Mouse (Mus musculus) heart, postnatal 25 days (tissue): ENCODE measurements around the gene Sirt4. TPM values are rescaled to one million over a fixed set of nuclear protein-coding genes. Genes with fewer than 3 reads are reported as not detected.
"Not testable (repeated sequence)": the region's sequence is repeated elsewhere in the genome, so short reads cannot be mapped to it uniquely, and the experiment has no call there.

Source experiments
- DNase-seq: peaks from one replicate; pipeline ENCODE4 v3.0.0; 2022; ENCODE audit warnings: low spot score
- intact Hi-C: fragments of 180-260 bp; cut with DNase I; formaldehyde crosslinking; loops from one replicate; pipeline ENCODE4 v1.15.1; 2025
- total RNA-seq, 2 experiments: library from RNA; stranded (reverse); gene quantifications; 2 replicates each; pipeline ENCODE4 v1.2.3; 2021

Sirt4 gene
- total RNA-seq, 2 experiments from 2014 or later: 16.8 to 18.5 TPM

DNA sequence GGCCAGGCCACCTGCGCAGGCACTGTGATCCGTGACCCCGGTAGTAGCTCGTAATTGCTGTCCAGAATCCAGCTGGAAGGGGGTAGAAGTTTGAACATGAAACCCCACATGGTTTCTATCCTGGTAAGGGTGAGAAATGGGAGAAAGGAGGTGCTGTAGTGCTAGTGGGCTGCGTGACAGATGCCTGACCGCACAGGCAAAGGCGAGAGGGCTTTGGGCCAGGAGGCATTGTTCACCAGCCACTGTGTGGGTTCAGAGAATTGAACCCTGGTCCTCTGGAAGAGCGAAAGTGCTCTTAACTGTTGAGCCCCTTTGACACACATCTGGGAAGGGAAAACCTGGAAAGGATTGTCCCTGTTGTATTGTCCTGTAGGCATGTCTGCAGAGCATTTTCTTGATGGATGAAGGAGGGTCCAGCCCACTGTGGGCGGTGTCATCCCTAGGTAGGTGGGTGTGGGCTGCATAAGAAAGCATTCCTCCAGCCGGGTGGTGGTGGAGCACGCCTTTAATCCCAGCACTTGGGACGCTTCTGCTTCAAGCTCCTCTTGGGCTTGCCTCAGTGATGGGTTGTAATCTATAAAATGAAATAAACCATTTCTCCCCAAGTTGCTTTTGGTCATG is 8.3 kb downstream of the Sirt4 start:
- intact Hi-C loops: no loop called here

DNA sequence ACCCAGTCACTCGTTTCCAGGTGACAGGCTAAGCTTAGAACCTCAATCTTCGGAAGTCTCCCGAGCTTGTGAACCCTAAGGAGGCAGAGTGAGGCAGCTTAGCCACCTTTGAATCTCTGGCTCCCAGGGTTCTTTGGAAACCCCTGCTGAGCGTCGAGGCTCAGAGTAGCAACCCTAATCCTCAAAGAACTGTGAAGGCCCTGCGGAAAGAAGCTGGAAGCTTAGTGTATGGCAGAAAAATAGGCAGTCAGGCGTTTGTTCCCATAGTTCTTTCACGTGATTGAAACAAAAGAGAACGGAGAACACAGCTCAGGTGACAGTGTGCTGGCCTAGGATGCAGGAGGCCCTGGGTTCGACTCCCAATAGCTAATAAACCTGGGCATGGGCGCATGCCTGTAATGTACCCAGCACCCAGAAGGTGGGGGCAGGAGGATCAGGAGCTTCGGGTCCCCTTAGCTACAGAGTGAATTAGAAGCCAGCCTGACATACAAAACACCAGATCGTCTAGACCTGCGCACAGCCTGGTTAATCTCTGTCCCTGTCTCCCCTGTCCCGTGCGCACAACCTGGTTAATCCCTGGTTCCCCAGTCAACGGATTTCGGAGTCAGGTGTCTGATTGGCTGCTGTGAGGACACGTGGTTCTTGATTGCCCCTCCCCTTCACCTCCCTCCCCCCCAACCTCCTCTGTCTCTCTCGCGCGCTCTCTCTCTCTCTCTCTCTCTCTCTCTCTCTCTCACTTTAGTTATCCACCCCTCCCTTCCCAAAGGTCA is 9.0 kb downstream of the Sirt4 start:
- DNase-seq: no peak
- intact Hi-C loops: no loop called here

More for the DNA sequence above, 8.3 kb downstream of the Sirt4 start:
- DNase-seq: no peak

DNA sequence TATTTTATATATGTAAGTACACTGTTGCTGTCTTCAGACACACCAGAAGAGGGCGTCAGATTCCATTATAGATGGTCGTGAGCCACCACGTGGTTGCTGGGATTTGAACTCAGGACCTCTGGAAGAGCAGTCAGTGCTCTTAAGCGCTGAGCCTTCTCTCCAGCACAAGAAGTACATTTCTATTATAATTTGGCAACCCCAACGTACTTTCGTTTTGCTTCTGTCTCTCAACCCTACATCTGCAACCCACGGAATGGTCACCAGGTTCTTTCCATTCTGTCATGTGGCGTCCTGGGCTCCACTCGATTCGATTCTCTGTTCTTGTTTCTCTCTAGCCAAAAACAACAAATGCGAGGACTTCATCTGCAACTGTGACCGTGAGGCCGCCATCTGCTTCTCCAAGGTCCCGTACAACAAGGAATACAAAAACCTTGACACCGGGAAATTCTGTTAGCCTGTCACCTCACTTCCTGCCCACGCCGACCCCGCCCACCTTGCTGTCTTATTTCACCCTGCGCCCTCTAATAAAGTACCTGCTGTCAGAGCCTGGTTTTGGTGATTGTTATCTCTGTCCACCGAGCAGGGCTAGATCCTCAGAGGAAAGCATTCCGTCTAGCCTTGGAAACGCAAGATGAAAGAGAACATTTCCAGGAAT is 10.2 kb downstream of the Sirt4 start:
- no peak for DNase-seq
- intact Hi-C loops: no loop called here

DNA sequence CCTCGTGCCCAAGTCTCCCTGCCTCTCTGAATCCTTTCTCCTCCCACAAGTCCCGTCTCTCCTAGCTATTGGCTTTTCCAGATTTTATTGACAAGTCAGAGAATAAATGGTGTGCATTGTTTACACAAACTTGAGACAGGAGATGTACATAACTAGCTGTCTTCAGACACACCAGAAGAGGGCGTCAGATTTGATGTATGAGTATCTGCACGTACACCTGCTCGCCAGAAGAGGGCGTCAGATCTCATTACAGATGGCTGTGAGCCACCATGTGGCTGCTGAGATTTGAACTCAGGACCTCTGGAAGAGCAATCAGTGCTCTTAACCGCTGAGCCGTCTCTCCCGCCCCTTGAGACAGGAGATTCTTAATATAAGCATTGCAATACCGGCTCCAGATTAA is 11.3 kb downstream of the Sirt4 start:
- DNase-seq: no peak
- intact Hi-C loops: no loop called here

DNA sequence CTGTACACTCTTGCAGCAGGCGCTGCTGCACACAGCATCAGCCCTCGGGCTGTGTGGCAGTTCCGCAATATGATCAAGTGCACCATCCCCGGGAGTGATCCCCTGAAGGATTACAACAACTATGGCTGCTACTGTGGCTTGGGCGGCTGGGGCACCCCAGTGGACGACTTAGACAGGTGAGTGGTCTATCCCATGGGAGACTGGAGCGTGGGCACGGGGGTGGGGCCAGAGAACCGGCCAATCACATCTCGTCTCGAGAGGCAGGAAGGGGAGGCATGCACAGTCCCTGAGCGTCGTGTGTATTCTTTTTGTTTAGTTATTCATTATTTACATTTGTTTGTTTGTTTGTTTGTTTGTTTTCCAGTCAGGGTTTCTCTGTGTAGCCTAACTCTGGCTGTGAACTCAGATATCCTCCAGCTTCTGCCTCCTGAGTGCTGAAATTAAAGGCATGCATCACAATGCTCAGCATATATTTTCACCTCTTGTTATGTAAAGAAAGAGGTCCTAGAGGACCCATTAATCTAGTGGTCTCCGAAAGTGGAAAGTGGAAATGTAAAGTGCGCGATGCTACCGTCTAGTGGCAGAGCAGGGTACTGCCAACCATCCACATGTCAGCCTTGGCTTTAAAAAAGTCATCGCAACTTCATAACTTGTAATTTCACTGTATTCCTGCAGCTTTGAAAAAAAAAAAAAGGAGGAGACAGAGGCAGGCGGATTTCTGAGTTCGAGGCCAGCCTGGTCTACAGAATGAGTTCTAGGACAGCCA is 13.6 kb downstream of the Sirt4 start:
- intact Hi-C loops: no loop called here
- DNase-seq: no peak

DNA sequence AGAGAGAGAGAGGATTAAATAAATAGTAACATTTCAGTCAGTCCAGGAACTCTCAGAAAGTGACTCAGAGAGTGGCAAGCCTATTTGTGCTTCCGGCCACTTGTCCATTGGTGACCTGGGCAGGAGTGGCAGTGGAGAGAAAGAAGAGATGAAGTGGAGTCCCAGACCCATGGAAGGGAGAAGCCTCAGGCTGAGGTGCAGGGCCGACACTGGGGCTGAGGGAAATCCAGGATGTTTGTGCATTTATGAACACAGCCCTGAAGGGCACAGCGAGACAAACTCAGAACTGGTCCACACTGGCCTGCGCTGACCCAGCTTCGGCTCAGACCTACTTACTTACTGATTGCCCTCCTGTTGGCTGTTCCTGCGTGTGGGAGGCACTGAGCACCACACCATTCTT is 14.7 kb downstream of the Sirt4 start:
- no peak for DNase-seq
- intact Hi-C loops: no loop called here

DNA sequence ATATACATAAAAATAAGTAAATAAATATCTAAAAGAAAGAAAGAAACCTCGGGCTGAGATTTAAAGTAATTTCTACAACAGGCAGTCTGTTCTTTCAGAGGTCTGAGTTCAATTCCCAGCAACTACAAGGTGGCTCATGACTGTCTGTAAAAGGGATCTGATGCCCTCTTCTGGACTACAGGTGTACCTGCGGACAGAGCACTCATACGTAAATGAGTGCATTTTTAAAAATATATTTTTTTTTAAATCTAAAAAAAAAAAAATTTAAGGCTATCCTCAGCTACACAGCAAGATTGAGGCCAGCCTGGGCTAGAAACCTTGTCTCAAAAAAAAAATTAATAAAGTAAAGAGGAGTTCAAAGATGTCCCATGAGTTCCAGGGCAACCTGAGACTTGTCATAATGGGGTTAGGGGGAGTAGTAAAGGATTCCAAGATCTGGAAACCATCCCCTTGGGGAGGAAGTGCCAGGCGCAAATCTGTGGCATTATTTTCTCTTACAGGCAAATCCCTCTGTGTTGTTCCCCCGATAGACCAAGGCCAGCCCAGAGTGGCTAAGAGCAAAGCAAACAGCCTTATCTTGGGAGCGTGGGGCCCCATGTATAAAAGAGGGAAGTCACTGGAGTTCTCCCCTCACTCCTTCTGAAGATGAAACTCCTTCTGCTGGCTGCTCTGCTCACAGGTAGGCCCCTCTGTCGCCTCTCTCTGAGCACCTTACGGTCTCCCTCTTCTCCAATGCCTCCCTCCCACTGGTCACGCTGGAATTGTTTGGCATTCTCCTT is 18.7 kb downstream of the Sirt4 start, which contains the start of gene Pla2g1b:
Pla2g1b (plus strand) TSS at position 621 of the 779 bp plus-strand sequence.
- DNase-seq: no peak
- intact Hi-C loops: no loop called here

DNA sequence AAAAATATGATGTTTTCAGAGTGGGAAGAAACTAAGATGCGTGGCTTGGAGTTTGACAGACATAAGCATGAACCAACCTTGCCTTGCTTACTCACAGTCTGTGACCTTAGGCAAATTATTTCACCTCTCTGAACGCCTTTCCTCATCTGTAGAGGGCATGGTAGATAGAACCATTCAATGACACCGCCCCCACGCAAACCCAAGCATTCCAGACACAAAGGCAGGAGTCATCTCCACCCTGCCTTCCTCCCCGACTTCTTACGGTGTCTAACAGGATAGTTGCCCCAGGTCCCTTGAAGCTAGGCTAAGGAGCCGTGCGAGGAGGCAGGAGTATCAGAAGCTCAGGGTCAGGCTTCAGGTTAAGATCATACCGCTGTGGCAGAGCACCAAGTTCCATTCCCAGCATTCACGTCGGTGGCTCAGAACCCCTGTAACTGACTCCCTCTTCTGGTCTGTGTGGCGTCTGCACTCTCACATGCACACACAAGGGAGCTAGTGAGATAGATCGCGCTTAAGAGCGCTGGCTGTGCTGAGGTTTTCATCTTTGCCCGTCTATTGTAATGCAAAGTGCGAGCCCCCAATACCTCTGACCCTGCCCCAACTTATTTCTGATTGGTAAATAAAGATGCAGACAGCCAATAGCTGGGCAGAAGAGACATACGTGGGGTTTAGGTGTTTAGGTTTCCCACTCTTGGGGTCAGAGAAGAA is 20.0 kb downstream of the Sirt4 start:
- no peak for DNase-seq
- intact Hi-C loops: no loop called here

DNA sequence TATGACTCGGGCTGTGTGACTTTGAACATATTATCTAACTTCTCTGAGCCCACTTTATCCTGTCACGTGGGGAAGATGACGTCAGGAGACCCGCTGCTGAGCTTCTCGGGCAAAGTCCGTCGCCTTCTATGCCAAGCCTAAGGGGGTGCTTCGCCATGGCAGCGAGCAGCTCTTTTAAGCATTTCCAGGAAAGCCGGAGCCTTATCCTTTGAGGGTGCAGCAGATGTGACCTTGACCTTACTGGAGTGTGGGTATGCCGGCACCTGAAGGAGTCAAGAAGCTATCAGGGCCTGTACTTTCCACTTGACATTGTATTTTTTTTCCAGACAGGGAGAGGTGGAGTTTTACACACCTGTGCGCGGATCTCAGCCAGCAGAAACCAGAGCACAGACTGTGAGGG is 25.6 kb downstream of the Sirt4 start:
- intact Hi-C loops: no loop called here

DNA sequence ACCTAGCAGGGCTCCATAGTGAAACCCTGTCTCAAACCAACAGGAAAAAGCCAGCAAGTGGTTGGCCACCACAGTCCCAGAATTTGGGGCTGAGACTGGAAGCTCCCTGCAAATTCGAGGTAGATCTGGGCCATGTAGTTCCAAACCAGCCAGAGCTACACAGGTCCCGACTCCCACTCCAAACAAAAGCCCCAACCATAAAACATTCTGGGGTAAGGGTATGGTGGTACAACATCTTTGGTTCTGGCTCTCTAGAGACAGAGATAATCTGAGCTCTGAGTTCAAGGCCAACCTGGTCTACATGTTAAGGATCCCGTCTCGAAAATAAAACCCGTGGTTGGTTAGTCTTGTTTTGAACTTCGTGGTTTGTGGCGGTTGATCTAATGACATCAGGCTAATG is 28.7 kb downstream of the Sirt4 start:
- DNase-seq: no peak
- intact Hi-C loops: no loop called here

More for the DNA sequence above, 25.6 kb downstream of the Sirt4 start:
- no peak for DNase-seq

DNA sequence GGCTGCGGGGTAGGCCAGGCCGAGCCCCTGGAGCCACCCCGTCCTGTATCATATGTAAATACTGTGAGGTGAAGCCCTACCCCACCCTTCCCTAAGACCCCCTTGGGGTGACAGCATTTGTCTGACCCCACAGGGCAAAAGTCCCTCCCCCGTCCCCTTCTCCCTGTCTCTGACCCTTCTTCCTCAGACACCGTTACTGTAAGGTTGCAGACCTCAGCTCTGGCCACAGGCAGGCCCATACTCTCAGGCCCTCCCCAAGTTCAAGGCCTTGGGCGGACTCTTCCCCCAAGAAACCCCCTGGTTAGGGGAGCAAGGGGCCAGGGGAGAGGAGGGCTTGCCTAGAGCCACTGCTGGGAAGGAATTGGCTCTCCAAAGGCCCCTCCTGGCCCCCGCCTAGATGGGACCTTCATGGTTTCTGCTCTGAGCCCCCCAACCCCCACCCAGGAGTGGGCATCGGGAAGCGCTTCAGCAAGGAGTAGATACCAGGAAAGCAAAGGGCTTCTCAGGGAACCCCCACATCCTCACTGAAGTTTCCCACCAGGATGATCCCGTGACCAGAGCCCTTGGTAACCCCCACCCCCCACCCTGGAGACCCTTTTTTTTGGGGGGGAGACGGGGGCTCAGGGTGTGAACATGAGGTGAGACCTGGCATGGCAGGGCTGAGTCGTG is 30.0 kb downstream of the Sirt4 start:
- DNase-seq: no peak
- intact Hi-C loops: no loop called here

DNA sequence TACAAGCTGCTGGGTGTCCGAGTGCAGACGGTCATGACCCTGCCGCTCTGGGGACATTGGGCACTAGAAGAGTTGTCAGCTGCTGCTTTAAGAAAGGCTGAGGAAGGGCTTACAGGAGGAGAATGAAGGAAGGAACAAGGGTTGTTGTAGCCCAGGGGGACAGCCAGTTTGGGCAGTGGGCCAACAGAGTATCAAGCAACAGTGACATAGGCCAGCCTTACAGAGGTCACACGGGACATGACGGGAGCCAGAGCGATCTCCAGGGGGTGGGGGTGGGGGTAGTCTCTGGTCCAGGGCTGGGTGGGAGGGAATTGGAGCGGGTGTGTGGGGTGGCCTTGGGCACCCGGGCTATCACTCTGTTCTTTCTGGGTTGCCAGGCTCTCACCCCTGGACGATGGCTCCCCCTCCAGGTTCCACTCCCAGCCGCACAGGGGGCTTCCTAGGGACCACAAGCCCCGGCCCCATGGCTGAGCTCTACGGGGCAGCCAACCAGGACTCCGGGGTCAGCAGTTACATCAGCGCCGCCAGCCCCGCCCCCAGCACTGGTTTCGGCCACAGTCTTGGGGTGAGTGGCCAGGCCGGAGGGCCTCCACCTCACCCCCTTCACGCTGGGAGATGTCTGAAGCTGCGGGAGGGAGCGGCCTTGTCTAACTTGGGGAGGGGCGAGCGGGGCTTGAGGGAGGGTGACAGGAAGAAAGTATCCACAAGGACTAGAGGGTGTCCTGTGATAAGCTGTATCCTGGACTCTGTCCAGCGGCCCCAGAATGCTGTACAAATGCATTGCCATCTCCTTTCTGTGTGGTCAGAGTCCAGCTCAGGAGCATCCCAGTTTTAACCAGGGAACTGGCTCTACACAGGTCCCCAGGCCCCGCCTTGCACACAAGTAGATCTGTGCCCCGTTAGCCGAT is 33.9 kb downstream of the Sirt4 start:
- intact Hi-C loops: no loop called here
- DNase-seq: no peak

DNA sequence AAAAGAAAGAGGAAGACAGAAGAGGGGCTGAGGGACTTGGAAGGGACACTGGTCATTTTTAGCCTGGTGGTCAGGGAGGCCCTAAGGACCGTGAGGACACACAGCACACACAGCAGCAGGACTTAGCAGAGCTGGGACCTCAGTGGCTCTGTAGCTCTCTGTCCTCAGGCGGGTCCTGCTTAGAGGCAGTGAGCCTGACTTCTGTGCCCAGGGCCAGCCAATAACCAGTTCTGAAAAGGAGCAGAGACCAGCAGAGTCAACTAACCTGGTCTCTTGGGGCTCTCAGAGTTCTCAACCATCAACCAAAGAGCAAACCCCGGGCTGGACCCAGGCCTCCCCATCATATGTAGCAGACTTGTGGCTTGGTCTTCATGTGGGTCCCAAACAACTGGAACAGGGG is 35.3 kb downstream of the Sirt4 start:
- intact Hi-C loops: no loop called here
- DNase-seq: no peak

DNA sequence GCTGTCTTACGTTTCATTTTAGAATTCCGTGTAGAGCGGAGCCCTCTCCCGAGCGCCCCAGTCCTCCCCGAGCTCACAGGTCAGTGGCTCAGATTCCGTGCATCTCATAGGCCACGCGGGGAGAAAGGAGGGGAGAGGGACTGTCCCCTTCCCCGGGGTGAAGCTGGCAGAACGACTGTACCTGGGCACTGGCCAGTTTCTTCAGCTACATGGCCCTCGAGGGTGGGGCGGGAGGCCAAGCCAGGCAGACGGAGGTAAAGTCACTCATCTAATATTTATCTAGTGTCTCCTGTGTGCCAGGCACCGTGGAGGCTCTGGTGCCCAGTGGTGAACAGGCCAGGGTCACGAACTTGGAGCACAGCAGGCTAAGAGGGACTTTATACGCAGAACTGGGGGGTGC is 37.4 kb downstream of the Sirt4 start:
- DNase-seq: no peak

DNA sequence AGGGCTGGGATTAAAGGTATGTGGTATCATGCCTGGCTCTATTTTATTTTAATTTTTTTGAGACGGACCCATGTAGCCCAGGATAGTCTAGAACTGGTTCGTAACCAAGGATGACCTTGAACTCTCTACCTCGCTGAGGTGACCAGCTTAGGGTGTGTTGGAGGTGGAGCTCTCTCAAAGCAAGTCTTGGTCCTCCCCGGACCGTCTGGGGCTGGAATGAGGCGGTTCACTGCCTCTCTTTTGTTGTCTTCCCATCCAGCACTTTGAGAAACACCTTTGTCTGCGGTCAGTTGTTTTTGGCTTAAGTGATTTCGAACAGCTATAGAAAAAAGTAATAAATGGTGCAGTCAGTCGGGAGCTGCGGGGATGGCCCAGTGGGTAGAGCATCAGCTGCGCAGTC is 40.4 kb downstream of the Sirt4 start:
- intact Hi-C loops: no loop called here

More for the DNA sequence above, 37.4 kb downstream of the Sirt4 start:
- intact Hi-C loops: no loop called here

DNA sequence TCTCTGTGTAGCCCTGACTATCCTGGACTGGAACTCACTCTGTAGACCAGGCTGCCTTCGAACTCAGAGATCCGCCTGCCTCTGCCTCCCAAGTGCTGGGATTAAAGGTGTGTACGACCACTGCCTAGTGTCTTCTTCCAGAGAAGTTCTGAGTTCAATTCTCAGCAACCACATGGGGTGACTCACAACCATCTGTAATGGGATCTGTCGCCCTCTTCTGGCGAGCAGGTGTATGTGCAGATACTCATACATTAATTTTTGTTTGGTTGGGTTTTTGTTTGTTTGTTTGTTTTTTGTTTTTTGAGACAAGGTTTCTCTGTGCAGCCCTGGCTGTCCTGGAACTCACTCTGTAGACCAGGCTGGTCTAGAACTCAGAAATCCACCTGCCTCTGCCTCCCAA is 41.9 kb downstream of the Sirt4 start:
- intact Hi-C loops, DNase-seq: not testable (repeated sequence)

More for the DNA sequence above, 40.4 kb downstream of the Sirt4 start:
- no peak for DNase-seq

DNA sequence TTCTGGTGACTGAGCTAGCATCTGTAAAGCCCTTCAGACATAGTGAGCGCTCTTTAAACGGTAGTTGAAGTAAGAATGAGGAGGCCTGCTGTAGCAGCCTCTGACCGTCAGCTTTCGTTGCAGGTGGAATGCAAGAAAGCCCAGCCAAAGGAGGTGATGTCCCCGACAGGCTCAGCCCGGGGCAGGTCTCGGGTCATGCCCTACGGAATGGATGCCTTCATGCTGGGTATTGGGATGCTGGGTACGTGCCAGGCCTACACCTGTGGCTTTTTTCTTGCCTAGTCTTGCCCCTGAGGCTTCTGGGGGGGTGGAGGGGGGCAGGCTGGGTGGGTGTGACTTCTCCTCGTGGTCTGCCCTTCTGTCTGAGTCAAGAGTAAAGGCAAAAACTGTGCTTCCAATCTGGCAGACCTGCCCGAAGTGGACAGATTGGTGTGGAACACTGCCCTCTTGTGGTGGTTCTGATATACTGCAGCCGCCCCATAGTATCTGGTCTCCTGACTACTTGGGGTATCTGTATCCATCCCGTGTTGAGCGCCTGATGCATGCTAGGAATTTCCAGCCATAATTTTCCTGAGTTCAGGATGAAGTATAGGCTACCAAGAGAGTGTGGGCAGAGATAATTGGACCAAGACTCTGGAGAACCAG is 43.2 kb downstream of the Sirt4 start:
- DNase-seq: no peak
- intact Hi-C loops: loop anchor here (1.0 kb wide), 1 partner anchor 82 kb away; no protein-coding TSS in a partner anchor
